Mouse (Mus musculus): ENCODE data around the gene Gm49366.
"Not testable (repeated sequence)": the region's sequence is repeated elsewhere in the genome, so short reads cannot be mapped to it uniquely, and the experiment has no call there.

Gm49366 gene

GRCm38 (mm10) chr12:84083842-84084241, 45.1 kb downstream of the Gm49366 start:
- no peak for DNase-seq (ENCODE audit: low spot score in 2 of 2)

GRCm38 (mm10) chr12:84084581-84084980, 45.8 kb downstream of the Gm49366 start:
- no peak for DNase-seq (ENCODE audit: low spot score in 2 of 2)

GRCm38 (mm10) chr12:84094666-84095065, 55.9 kb downstream of the Gm49366 start:
- not testable (repeated sequence) for DNase-seq (ENCODE audit: low spot score in 2 of 2)

GRCm38 (mm10) chr12:84099605-84100004, 60.9 kb downstream of the Gm49366 start:
- no peak for DNase-seq (ENCODE audit: low spot score in 2 of 2)

GRCm38 (mm10) chr12:84100071-84100470, 61.3 kb downstream of the Gm49366 start:
- no peak for DNase-seq (ENCODE audit: low spot score in 2 of 2)

- peak; percentile 35 to 41 for DNase-seq (ENCODE audit: low spot score in 2 of 2)
Measured at GRCm38 (mm10) chr12:84100604-84101492, 62.1 kb downstream of the Gm49366 start, which contains the start of gene Acot6. Gene Acot6 (plus strand): TSS chr12:84100654.

- no peak for DNase-seq (ENCODE audit: low spot score in 2 of 2)
Measured at GRCm38 (mm10) chr12:84101493-84101845, 62.7 kb downstream of the Gm49366 start.

- no peak for DNase-seq (ENCODE audit: low spot score in 2 of 2)
Measured at GRCm38 (mm10) chr12:84107012-84107411, 68.3 kb downstream of the Gm49366 start.

GRCm38 (mm10) chr12:84107692-84108091, 69.0 kb downstream of the Gm49366 start:
- no peak for DNase-seq (ENCODE audit: low spot score in 2 of 2)
